Mouse (Mus musculus): ENCODE measurements at regions not wholly inside any gene's neighbourhood (a gene's known extent, or its start where the extent isn't known, plus 50 kb on each side); places are given as distances from the start of the nearest gene placed in this dataset.
A peak's percentile ranks its signal among the peaks of the same experiment; 100 is the strongest.

GRCm38 (mm10) chr13:52279281-52279969 is 251.7 kb downstream of the Diras2 start:
- TF ChIP-seq MYOD1 (IDR thresholded peaks at IDR 0.05; ENCODE audit: control insufficient read depth, insufficient read length, low read depth) (peak; percentile 69), CEBPB (IDR thresholded peaks at IDR 0.05; ENCODE audit: low read depth) (no peak), CTCF (IDR thresholded peaks at IDR 0.05; ENCODE audit: control insufficient read depth, insufficient read depth, insufficient read length) (no peak), MYOG (IDR thresholded peaks at IDR 0.05; ENCODE audit: control insufficient read depth, extremely low read depth, insufficient read length) (no peak)
- H3K36me3 ChIP-seq (ENCODE audit: control insufficient read depth, insufficient read depth): no peaks in the 10 kb centered on the region
- H3ac ChIP-seq (ENCODE audit: control insufficient read depth, insufficient read length, low read depth): no peak overlapping the region
- H3K4me3 ChIP-seq (ENCODE audit: insufficient read depth, poor library complexity, severe bottlenecking): no peak overlapping the region
- no peaks in the 10 kb centered on the region for H3K79me3 ChIP-seq (ENCODE audit: low read depth)
- H3K79me2 ChIP-seq (ENCODE audit: control insufficient read depth, insufficient read depth): no peaks in the 10 kb centered on the region
- H3K27me3 ChIP-seq (ENCODE audit: control insufficient read depth, insufficient read depth, insufficient read length): no peaks in the 10 kb centered on the region

GRCm38 (mm10) chr13:52279970-52280348 is 251.1 kb downstream of the Diras2 start:
- H3K79me2 ChIP-seq (ENCODE audit: control insufficient read depth, insufficient read depth): no peaks in the 10 kb centered on the region
- no peaks in the 10 kb centered on the region for H3K27me3 ChIP-seq (ENCODE audit: control insufficient read depth, insufficient read depth, insufficient read length)
- no peak for TF ChIP-seq FOSL1 (IDR thresholded peaks at IDR 0.05; ENCODE audit: insufficient read depth, low read length, poor library complexity, severe bottlenecking)
- no peak for TF ChIP-seq MAX (IDR thresholded peaks at IDR 0.05)
- TF ChIP-seq USF1 (IDR thresholded peaks at IDR 0.05; ENCODE audit: low read depth): no peak
- no peak for TF ChIP-seq MYOD1 (IDR thresholded peaks at IDR 0.05; ENCODE audit: control insufficient read depth, insufficient read length, low read depth)
- H3K79me3 ChIP-seq (ENCODE audit: low read depth): no peaks in the 10 kb centered on the region
- no peak overlapping the region for H3K4me3 ChIP-seq (ENCODE audit: insufficient read depth, poor library complexity, severe bottlenecking)
- no peak overlapping the region for H3ac ChIP-seq (ENCODE audit: control insufficient read depth, insufficient read length, low read depth)
- no peaks in the 10 kb centered on the region for H3K36me3 ChIP-seq (ENCODE audit: control insufficient read depth, insufficient read depth)

- Histone ChIP-seq H3K79me2 (ENCODE audit: control insufficient read depth, insufficient read depth) (no peaks in the 10 kb centered on the region), H3K79me3 (ENCODE audit: low read depth) (no peaks in the 10 kb centered on the region), H3K36me3 (ENCODE audit: control insufficient read depth, insufficient read depth) (no peaks in the 10 kb centered on the region), H3K4me3 (ENCODE audit: insufficient read depth, poor library complexity, severe bottlenecking) (no peak overlapping the region), H3ac (ENCODE audit: control insufficient read depth, insufficient read length, low read depth) (no peak overlapping the region), H3K27me3 (ENCODE audit: control insufficient read depth, insufficient read depth, insufficient read length) (no peaks in the 10 kb centered on the region)
- no peak for TF ChIP-seq USF1 (IDR thresholded peaks at IDR 0.05; ENCODE audit: low read depth)
- TF ChIP-seq FOSL1 (IDR thresholded peaks at IDR 0.05; ENCODE audit: insufficient read depth, low read length, poor library complexity, severe bottlenecking): no peak
- TF ChIP-seq MYOD1 (IDR thresholded peaks at IDR 0.05; ENCODE audit: control insufficient read depth, insufficient read length, low read depth): no peak
- TF ChIP-seq CEBPB (IDR thresholded peaks at IDR 0.05; ENCODE audit: low read depth): no peak
- TF ChIP-seq CTCF (IDR thresholded peaks at IDR 0.05; ENCODE audit: control insufficient read depth, insufficient read depth, insufficient read length): no peak
- no peak for TF ChIP-seq MYOG (IDR thresholded peaks at IDR 0.05; ENCODE audit: control insufficient read depth, extremely low read depth, insufficient read length)
- no peak for TF ChIP-seq MAX (IDR thresholded peaks at IDR 0.05)
These were observed 249.8 kb downstream of the Diras2 start for GRCm38 (mm10) chr13:52281271-52281670.

GRCm38 (mm10) chr13:52282500-52282899 is 248.6 kb downstream of the Diras2 start:
- no peaks in the 10 kb centered on the region for H3K79me2 ChIP-seq (ENCODE audit: control insufficient read depth, insufficient read depth)
- H3K36me3 ChIP-seq (ENCODE audit: control insufficient read depth, insufficient read depth): no peaks in the 10 kb centered on the region
- H3K4me3 ChIP-seq (ENCODE audit: insufficient read depth, poor library complexity, severe bottlenecking): no peak overlapping the region
- H3K27me3 ChIP-seq (ENCODE audit: control insufficient read depth, insufficient read depth, insufficient read length): no peaks in the 10 kb centered on the region
- TF ChIP-seq CTCF (IDR thresholded peaks at IDR 0.05; ENCODE audit: control insufficient read depth, insufficient read depth, insufficient read length) (no peak), MYOG (IDR thresholded peaks at IDR 0.05; ENCODE audit: control insufficient read depth, extremely low read depth, insufficient read length) (no peak), MAX (IDR thresholded peaks at IDR 0.05) (no peak), CEBPB (IDR thresholded peaks at IDR 0.05; ENCODE audit: low read depth) (no peak)
- no peak overlapping the region for H3ac ChIP-seq (ENCODE audit: control insufficient read depth, insufficient read length, low read depth)
- H3K79me3 ChIP-seq (ENCODE audit: low read depth): no peaks in the 10 kb centered on the region

GRCm38 (mm10) chr13:52283456-52283855 is 247.6 kb downstream of the Diras2 start:
- Histone ChIP-seq H3K79me2 (ENCODE audit: control insufficient read depth, insufficient read depth) (no peaks in the 10 kb centered on the region), H3K27me3 (ENCODE audit: control insufficient read depth, insufficient read depth, insufficient read length) (no peaks in the 10 kb centered on the region), H3K4me3 (ENCODE audit: insufficient read depth, poor library complexity, severe bottlenecking) (no peak overlapping the region), H3K36me3 (ENCODE audit: control insufficient read depth, insufficient read depth) (no peaks in the 10 kb centered on the region), H3ac (ENCODE audit: control insufficient read depth, insufficient read length, low read depth) (no peak overlapping the region), H3K79me3 (ENCODE audit: low read depth) (no peaks in the 10 kb centered on the region)
- no peak for TF ChIP-seq CEBPB (IDR thresholded peaks at IDR 0.05; ENCODE audit: low read depth)
- TF ChIP-seq CTCF (IDR thresholded peaks at IDR 0.05; ENCODE audit: control insufficient read depth, insufficient read depth, insufficient read length): no peak
- no peak for TF ChIP-seq FOSL1 (IDR thresholded peaks at IDR 0.05; ENCODE audit: insufficient read depth, low read length, poor library complexity, severe bottlenecking)
- no peak for TF ChIP-seq MYOG (IDR thresholded peaks at IDR 0.05; ENCODE audit: control insufficient read depth, extremely low read depth, insufficient read length)
- no peak for TF ChIP-seq MYOD1 (IDR thresholded peaks at IDR 0.05; ENCODE audit: control insufficient read depth, insufficient read length, low read depth)
- TF ChIP-seq USF1 (IDR thresholded peaks at IDR 0.05; ENCODE audit: low read depth): no peak
- no peak for TF ChIP-seq MAX (IDR thresholded peaks at IDR 0.05)

- Histone ChIP-seq H3K4me3 (ENCODE audit: insufficient read depth, poor library complexity, severe bottlenecking) (no peak overlapping the region), H3K79me2 (ENCODE audit: control insufficient read depth, insufficient read depth) (no peaks in the 10 kb centered on the region), H3K36me3 (ENCODE audit: control insufficient read depth, insufficient read depth) (no peaks in the 10 kb centered on the region), H3ac (ENCODE audit: control insufficient read depth, insufficient read length, low read depth) (no peak overlapping the region), H3K79me3 (ENCODE audit: low read depth) (no peaks in the 10 kb centered on the region), H3K27me3 (ENCODE audit: control insufficient read depth, insufficient read depth, insufficient read length) (no peaks in the 10 kb centered on the region)
- TF ChIP-seq MYOG (IDR thresholded peaks at IDR 0.05; ENCODE audit: control insufficient read depth, extremely low read depth, insufficient read length): no peak
- no peak for TF ChIP-seq CTCF (IDR thresholded peaks at IDR 0.05; ENCODE audit: control insufficient read depth, insufficient read depth, insufficient read length)
- no peak for TF ChIP-seq MYOD1 (IDR thresholded peaks at IDR 0.05; ENCODE audit: control insufficient read depth, insufficient read length, low read depth)
- no peak for TF ChIP-seq USF1 (IDR thresholded peaks at IDR 0.05; ENCODE audit: low read depth)
- TF ChIP-seq MAX (IDR thresholded peaks at IDR 0.05): no peak
- TF ChIP-seq FOSL1 (IDR thresholded peaks at IDR 0.05; ENCODE audit: insufficient read depth, low read length, poor library complexity, severe bottlenecking): no peak
- TF ChIP-seq CEBPB (IDR thresholded peaks at IDR 0.05; ENCODE audit: low read depth): no peak
These were observed 246.9 kb downstream of the Diras2 start for GRCm38 (mm10) chr13:52284026-52284801.

Measured in C2C12 (cell line).